Mouse (Mus musculus) cerebellum, adult 2 months (tissue): ENCODE measurements around the gene Ugt1a7c. TPM values are rescaled to one million over a fixed set of nuclear protein-coding genes. Genes with fewer than 3 reads are reported as not detected.
"Not testable (repeated sequence)": the region's sequence is repeated elsewhere in the genome, so short reads cannot be mapped to it uniquely, and the experiment has no call there.

ENCODE experiments used
- DNase-seq, 2 experiments: peaks; one replicate each; pipeline ENCODE4 v3.0.0; 2021
- H3K27ac ChIP-seq: fragments of 200-500 bp; 2 replicates; pipeline ENCODE4 v1.5.1; 2012; ENCODE audit warnings: low read length, control low read depth, inconsistent platforms; ENCODE audit not compliant: insufficient read depth
- H3K27me3 ChIP-seq: fragments of 200-500 bp; 2 replicates; pipeline ENCODE4 v1.6.1; 2012; ENCODE audit warnings: inconsistent platforms, mild to moderate bottlenecking, low read length, moderate library complexity; ENCODE audit not compliant: control insufficient read depth, insufficient read depth
- H3K4me1 ChIP-seq: fragments of 200-500 bp; 2 replicates; pipeline ENCODE4 v1.6.1; 2011; ENCODE audit warnings: low read length; ENCODE audit not compliant: control insufficient read depth, insufficient read depth
- H3K4me3 ChIP-seq: fragments of 200-500 bp; replicated peaks from 2 replicates; pipeline ENCODE3; 2011; ENCODE audit warnings: mild to moderate bottlenecking, low read depth, low read length, control low read depth; ENCODE audit not compliant: insufficient read depth
- CTCF ChIP-seq: fragments of 200-500 bp; IDR thresholded peaks from 2 replicates; pipeline ENCODE4 v1.5.1; 2011; ENCODE audit warnings: low read depth, mild to moderate bottlenecking, control low read depth, low read length, moderate library complexity, borderline replicate concordance; ENCODE audit not compliant: insufficient read depth
- POLR2A ChIP-seq: fragments of 200-500 bp; IDR thresholded peaks from 2 replicates; pipeline ENCODE4 v1.6.1; 2011; ENCODE audit warnings: low read length, control low read depth, borderline replicate concordance; ENCODE audit not compliant: insufficient read depth
- WGBS: fragments of 180-500 bp; shearing (Covaris S2); methylation state at CpG from one replicate; pipeline ENCODE4 v1.1.7; 2018; 5-methylcytosine and 5-hydroxymethylcytosine counted together
- polyA plus RNA-seq: library from polyadenylated mRNA; depleted of rRNA; stranded (reverse); fragments of >200 nt; gene quantifications from 2 replicates; pipeline ENCODE4 v1.2.3, GENCODE M21; 2012

Gene Ugt1a7c
- polyA plus RNA-seq, 1 experiment, result 0.46 TPM

DNA sequence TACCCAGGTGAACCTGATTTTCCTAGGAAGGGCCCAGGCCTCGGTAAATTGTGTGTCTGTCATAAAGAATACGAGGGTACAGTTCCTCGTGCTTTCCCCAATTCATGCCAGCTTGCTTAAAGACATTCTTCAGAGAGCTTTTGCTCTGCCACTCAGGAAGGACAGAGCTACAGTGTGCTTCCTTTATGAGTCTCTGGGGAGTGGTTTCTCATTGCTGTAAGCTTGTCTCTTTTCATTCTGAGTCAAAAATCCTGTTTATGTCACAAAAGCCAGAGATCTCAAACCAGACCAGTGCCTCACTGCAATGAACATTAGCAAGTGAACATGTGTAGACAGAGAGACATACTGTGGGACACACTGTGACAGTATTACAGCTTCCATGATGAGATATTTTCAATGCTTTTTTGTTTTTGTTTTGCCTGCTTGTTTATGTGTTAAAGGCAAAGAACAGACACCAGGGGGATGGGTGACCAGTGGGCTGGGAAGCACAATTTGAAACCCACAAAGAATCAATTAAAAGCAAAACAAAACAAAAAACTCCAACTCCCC lies 39.1 kb downstream of the Ugt1a7c start:
- WGBS, result 60% methylated on average over 3 of the region's 3 CpGs
- no peak overlapping the region for H3K27ac ChIP-seq

DNA sequence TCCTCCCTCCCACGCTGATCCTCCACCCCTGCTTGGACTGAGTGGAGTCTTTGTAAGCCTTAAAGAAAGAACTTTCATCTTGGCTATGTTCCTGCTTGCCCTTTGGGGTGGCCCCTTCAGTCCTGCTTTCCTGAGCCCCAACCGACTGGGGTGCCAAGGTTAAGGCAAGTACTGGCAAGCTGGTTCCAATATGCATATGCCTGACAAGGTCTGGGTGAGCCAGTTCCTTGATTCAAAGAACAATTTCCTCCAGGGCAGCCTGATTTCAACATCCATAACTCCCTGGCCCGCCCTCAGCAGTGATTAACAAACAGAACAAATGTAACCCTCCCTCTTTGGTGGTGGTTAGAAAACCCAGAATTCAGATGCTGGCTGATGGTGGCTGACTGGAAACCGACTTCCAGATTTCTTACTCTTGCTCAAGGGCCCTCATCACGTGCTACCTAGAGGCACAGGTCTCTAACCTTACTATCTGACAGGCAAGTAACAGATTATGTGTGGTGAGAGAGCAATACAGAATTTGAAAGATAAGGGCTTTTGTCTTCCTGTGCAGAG lies 39.7 kb downstream of the Ugt1a7c start, which contains the start of gene Ugt1a6a:
TSS of gene Ugt1a6a (plus strand) at position 353 of the 555 bp plus-strand sequence.
- DNase-seq, H3K4me1 ChIP-seq, H3K27ac ChIP-seq, H3K27me3 ChIP-seq, H3K4me3 ChIP-seq: not testable (repeated sequence)
- 43% methylated on average over 5 of the region's 5 CpGs for WGBS

More for the DNA sequence above, 39.1 kb downstream of the Ugt1a7c start:
- TF ChIP-seq CTCF (no peak), POLR2A (no peak)
- Histone ChIP-seq H3K27me3 (no peaks in the 10 kb centered on the region), H3K4me3 (no peak overlapping the region), H3K4me1 (no peaks in the 10 kb centered on the region)
- no peak for DNase-seq

DNA sequence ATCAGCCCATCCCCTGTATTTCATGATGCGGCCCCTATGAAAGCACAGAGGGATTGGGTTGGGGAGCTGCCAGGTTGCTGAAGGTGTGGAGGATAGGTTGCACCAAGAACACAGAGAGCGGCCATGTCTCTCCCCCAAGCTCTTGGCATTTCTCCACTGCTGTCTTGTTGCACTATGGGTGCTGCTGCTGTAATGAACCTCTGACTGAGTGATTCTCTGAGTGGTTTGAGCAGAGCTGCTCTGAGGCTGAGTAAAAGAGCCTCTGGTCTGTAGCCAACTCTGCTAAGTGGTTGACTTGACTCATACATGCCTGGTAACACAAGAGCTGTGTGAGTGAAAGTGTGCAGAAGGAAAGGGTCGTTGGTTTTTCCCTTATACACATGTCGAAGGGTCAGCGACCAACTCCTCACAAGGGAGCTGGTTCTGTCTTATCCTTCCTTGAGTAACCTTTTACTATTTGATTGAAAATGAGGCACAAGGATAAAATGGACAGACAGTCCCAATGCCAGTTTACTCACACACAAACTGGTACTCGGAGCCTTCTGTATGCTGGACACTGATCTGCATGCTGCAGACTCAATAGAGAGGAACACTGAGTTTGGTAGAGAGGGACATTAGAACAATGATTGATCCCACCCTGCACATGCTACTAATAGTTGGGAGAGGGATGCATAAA lies 40.5 kb downstream of the Ugt1a7c start:
- 79% methylated on average over 6 of the region's 6 CpGs for WGBS
- H3K4me3 ChIP-seq, result not testable (repeated sequence)

DNA sequence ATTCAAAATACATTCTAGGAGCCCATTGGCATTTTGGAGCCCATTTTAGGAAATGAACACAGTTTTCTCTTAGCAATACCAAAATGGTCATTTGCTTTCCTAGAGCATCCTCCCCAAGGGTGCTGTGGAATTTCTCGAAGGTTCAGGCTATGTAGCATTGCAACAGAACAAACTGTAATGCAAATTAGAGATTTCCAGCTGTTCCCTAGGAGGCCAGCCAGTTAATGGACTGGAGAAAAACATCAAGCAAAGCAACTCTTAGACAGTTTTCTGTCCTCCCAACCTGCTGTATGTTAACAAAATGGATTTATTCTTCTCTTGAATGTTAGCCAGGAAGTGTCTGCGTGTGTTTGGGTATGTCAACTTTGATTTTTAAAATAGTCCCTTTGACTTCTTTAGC lies 41.8 kb downstream of the Ugt1a7c start:
- Histone ChIP-seq H3K27ac (no peak overlapping the region), H3K27me3 (no peaks in the 10 kb centered on the region), H3K4me1 (no peaks in the 10 kb centered on the region), H3K4me3 (no peak overlapping the region)
- DNase-seq, result no peak
- 56% methylated on average over 2 of the region's 2 CpGs for WGBS
- TF ChIP-seq CTCF, result no peak
- TF ChIP-seq POLR2A, result no peak

More for the DNA sequence above, 40.5 kb downstream of the Ugt1a7c start:
- DNase-seq, H3K4me1 ChIP-seq, H3K27ac ChIP-seq, H3K27me3 ChIP-seq: not testable (repeated sequence)

DNA sequence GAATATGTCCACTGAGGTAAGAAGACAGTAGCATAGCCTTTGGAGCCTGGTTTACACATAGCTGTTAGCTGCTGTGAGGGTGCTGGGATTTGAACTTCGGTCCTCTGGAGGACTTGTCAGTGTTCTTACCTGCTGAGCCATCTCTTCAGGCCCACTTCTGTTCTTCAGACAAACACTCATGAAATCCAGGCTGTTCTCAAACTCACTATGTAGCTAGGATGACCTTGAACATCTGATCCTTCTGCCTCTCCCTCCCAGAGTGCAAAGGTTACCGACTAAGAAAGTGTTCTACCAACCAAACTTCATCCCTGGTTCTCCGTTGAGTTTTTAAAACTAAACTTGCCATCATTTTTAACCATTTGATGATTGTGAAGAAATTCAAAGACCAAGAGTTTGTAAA lies 42.4 kb downstream of the Ugt1a7c start:
- Histone ChIP-seq H3K4me3 (no peak overlapping the region), H3K27me3 (no peaks in the 10 kb centered on the region), H3K27ac (no peak overlapping the region), H3K4me1 (no peaks in the 10 kb centered on the region)
- WGBS, result 86% methylated on average over 3 of the region's 3 CpGs
- DNase-seq, result no peak
- TF ChIP-seq CTCF, result no peak
- TF ChIP-seq POLR2A, result no peak

DNA sequence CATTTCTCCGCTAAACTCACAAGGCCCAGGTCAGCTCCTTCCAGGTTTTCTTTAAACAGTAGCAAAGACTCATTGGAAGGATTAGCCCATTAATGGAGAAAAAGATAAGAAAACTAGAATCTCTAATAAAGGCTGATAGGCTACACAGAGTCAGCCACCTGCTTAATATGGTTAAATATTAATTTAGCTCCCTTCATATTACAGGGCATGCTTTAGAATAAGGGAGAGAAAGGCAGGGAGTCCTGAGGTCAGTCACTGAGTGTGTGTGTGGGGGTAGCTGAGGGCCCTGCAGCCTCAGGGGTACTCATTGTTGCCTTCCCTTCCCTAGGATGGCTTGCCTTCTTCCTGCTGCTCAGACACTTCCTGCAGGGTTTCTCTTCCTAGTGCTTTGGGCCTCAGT lies 43.3 kb downstream of the Ugt1a7c start:
- DNase-seq, result no peak
- TF ChIP-seq CTCF (no peak), POLR2A (no peak)

DNA sequence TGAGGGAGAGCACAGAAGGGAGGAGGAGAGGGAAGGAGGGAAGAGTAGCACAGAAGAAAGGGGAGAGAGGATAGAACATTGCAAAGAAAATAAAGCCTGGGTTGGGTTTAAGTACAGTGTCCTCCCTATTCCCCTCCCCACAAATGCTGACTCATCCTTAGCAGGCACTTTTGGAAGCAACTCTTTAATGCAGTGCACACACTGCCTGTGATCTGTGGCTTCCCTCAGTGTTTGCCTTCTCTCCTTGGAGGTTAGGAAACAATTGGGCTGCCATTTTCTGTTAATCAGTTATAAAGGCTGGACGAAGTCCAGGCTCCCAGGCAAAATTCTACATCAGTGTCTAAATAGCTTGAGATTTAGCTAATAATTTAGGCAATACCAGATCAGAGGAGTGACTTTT lies 45.6 kb downstream of the Ugt1a7c start:
- H3K27ac ChIP-seq, H3K4me1 ChIP-seq, H3K4me3 ChIP-seq, DNase-seq, H3K27me3 ChIP-seq: not testable (repeated sequence)
- WGBS, result 56% methylated on average over 1 of the region's 1 CpGs

More for the DNA sequence above, 43.3 kb downstream of the Ugt1a7c start:
- Histone ChIP-seq H3K4me3 (no peak overlapping the region), H3K27ac (no peak overlapping the region), H3K4me1 (no peaks in the 10 kb centered on the region), H3K27me3 (no peaks in the 10 kb centered on the region)
- 95% methylated on average over 1 of the region's 1 CpGs for whole genome bisulfite sequencing

DNA sequence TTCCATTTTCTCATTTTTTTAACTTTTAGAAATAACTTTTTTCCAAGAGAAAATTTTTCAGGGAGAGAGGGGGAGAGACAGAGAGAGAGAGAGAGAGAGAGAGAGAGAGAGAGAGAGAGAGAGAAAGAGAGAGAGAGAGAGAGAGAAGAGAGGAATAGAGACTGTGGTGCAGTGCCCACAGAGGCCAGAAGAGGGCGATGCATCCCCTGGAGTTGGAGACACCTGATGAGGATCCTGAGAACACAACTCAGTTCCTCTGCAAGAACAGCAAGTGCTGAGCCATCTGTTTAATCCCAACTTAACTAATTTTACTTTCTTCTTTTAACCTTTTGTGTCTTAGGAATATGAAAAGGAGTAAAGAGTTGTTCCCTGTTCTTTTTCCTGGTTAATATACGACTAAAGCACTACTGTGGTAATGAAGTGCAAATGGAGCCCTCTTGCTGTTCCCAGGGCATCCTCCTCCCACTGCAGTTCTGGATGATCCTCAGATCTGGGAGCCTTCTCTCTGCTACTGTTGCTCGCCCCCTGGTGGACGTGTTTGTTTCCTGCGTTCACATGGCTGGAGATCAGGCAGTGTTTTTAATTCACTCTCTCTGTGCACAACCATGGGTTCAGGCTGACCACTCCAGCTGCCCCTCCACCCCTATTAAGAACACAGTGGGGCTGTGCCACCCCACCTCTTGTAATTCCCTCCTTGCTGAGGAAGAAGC lies 49.3 kb downstream of the Ugt1a7c start:
- peak; percentile 23 to 50 for DNase-seq
- not testable (repeated sequence) for H3K27me3 ChIP-seq, H3K4me3 ChIP-seq, H3K27ac ChIP-seq, H3K4me1 ChIP-seq
- peak; percentile 60; the same call in 1 of the 2 replicates for TF ChIP-seq CTCF
- 3% methylated on average over 5 of the region's 5 CpGs for WGBS
